Mouse (Mus musculus): ENCODE data around the gene Tanc1. TPM values are rescaled to one million over a fixed set of nuclear protein-coding genes. Genes with fewer than 3 reads are reported as not detected.

Tanc1 gene
- polyA plus RNA-seq (2012; rRNA removed) = 2.1 and 3.1 TPM in 2 replicates

GRCm38 (mm10) chr2:59611831-59612732 lies at the start of gene Tanc1:
Gene Tanc1 (plus strand): TSS chr2:59612042.

DNA sequence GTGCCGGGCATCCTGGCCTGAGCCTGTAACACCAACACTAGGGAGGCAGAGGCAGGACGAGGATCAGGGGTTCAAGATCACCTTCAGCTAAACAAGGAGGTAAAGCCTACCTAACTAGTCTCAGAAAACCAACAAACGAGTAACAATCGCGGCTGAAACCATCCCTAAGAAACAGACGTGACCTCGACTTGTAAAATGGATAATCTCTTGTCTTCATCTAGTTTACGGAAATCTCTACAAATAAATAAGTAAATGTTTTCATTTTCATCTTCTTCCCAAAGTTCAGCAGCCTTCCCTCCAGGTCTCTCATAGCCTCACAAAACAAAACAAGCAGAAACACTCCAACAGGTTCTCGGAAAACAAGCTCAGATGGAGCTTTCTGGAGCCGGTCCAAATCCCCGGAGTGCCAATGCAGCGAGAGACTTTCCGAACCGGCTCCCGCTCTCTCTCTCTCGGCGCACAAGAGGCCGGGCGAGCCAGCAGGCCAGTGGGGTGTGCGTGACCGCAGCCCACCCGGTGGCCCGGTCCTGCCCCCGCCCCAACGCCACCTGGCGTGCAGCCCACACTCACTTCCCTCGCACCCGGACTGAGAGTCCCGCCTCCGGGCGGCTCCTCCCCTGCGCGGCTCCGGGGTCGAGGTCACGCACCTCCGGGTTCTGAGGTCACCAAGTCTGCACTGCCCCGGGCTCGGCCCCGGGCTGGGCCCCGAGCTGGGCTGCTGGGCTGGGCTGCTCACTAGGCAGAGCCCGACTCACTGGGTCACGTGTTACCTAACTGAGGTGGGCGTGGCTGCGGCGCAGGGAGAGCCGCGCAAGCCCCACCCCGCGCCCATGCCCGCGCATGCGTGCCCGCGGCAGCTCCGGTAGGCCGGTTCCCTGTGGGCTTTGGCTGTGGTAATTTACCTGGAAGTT lies 270.2 kb downstream of the Tanc1 start, which contains the start of gene Wdsub1:
Gene Wdsub1 (minus strand): TSS at position 761 of the 911 bp plus-strand sequence.

Other genes starting within 250 kb of the Tanc1 start
- gene Dapl1, start 127.4 kb upstream of the Tanc1 start, polyA plus RNA-seq (2012; rRNA removed) = not detected in 2 replicates